Comparison of ENCODE assay signal across 9 mouse cellular contexts in the genomic region with DNA sequence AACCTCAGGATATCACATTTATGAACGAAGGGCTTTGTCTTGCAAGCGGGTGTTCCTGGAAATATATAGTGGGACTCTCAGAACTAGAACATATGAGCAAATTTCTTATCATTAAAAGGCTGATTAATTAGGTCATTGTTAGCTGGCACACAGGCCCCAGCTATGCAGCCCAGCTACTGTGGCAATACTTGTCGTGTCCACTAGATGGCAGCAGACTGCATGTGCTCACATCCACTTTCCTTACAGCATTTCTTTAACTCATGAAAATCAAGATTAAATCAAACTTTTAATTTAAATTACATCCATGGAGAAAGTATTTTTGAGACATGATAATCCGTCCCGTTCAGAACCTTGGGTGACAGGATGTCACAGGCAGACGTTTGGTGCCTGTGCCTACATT. TPM values are rescaled to one million over a fixed set of nuclear protein-coding genes. Genes with fewer than 3 reads are reported as not detected.
DNase-seq lines count a peak whose midpoint lies in the region; ATAC-seq and TF ChIP-seq lines count a peak whose summit lies in the region.
"Had no signal": no experiment of that assay in that cellular context is flagged by ENCODE, and none has a peak within 500 bp of the region (broad histone marks: within the 10 kb centered on the region; RNA-seq: fewer than 3 reads in every experiment).

No protein-coding gene starts in this region.

- H3K4me2 ChIP-seq in embryonic facial prominence, embryonic 15.5 days (replicated peaks) = no peak overlapping the region
- H3K4me2 ChIP-seq in heart, embryonic 15.5 days = no peak overlapping the region
- no peak overlapping the region for H3K4me2 ChIP-seq in lung, embryonic 16.5 days (ENCODE audit: low read depth, low read length)

- 39% methylated on average over 6 of the region's 6 CpGs for WGBS in bone marrow, adult 2 months
- WGBS in embryonic facial prominence, embryonic 15.5 days = 8% methylated on average over 6 of the region's 6 CpGs
- 9% methylated on average over 6 of the region's 6 CpGs for WGBS in heart, embryonic 15.5 days
- WGBS in lung, embryonic 16.5 days = 11% methylated on average over 6 of the region's 6 CpGs

- no peak for TF ChIP-seq POLR2A in bone marrow, adult 2 months (IDR thresholded peaks at IDR 0.05; ENCODE audit: borderline replicate concordance, control insufficient read depth, low read depth, low read length)

- peak; percentile 88 for TF ChIP-seq CTCF in bone marrow, adult 2 months (IDR thresholded peaks at IDR 0.05; ENCODE audit: control insufficient read depth, insufficient read depth, low read length)

- H3K4me3 ChIP-seq in ES-E14 (ENCODE audit: insufficient read depth in 1 of 2, low read depth in 1 of 2, low read length in 2 of 2, poor library complexity in 1 of 2, severe bottlenecking in 1 of 2) = no peak overlapping the region
- no peak overlapping the region for H3K4me3 ChIP-seq in bone marrow, adult 2 months (replicated peaks; ENCODE audit: control insufficient read depth, low read depth, low read length)
- H3K4me3 ChIP-seq in embryonic facial prominence, embryonic 15.5 days (replicated peaks) = no peak overlapping the region
- H3K4me3 ChIP-seq in heart, embryonic 15.5 days = no peak overlapping the region
- H3K4me3 ChIP-seq in lung, embryonic 16.5 days (ENCODE audit: low read length) = no peak overlapping the region
- H3K4me3 ChIP-seq: myocyte had no signal

- ATAC-seq in embryonic facial prominence, embryonic 15.5 days (ENCODE audit: insufficient number of reproducible peaks, low FRiP score, low TSS enrichment, low read depth) = no peak
- ATAC-seq in heart, embryonic 15.5 days (replicated peaks; ENCODE audit: insufficient number of reproducible peaks, insufficient read depth, low FRiP score, low read depth) = no peak
- no peak for ATAC-seq in lung, embryonic 16.5 days (ENCODE audit: low read depth)

- peaks cover 3 to 11% of the 10 kb centered on the region in 2 experiments; a peak in 2 of 4 replicates for H3K4me1 ChIP-seq in ES-E14 (ENCODE audit: control insufficient read depth in 2 of 2, insufficient read depth in 2 of 2, low read length in 2 of 2, poor library complexity in 1 of 2)
- no peaks in the 10 kb centered on the region for H3K4me1 ChIP-seq in bone marrow, adult 2 months (ENCODE audit: control insufficient read depth, insufficient read depth, low read length)
- H3K4me1 ChIP-seq in embryonic facial prominence, embryonic 15.5 days = 0 out of 2 replicates have a peak, but pooled peaks cover 3% of the 10 kb centered on the region
- peaks cover 22% of the 10 kb centered on the region for H3K4me1 ChIP-seq in heart, embryonic 15.5 days (replicated peaks)
- H3K4me1 ChIP-seq in lung, embryonic 16.5 days (replicated peaks; ENCODE audit: control insufficient read depth, insufficient read depth, low read length) = no peaks in the 10 kb centered on the region; the same call in 1 of the 2 replicates

- no peak overlapping the region for H3K27ac ChIP-seq in ES-E14 (ENCODE audit: insufficient read depth, low read depth, low read length, poor library complexity, severe bottlenecking)
- H3K27ac ChIP-seq in bone marrow, adult 2 months (ENCODE audit: control insufficient read depth, insufficient read depth, low read depth, low read length, poor library complexity) = no peak overlapping the region
- peak overlapping the region; percentile 66; the same call in 1 of the 2 replicates for H3K27ac ChIP-seq in embryonic facial prominence, embryonic 15.5 days (replicated peaks)
- H3K27ac ChIP-seq in heart, embryonic 15.5 days = peak overlapping the region; percentile 80; the same call in 1 of the 2 replicates
- 0 out of 2 replicates have a peak overlapping the region, but pooled peaks have one; percentile 26 for H3K27ac ChIP-seq in lung, embryonic 16.5 days (ENCODE audit: low read length)

- no peaks in the 10 kb centered on the region for H3K9me3 ChIP-seq in ES-E14 (ENCODE audit: control insufficient read depth, insufficient read depth, low read depth, low read length)
- H3K9me3 ChIP-seq in embryonic facial prominence, embryonic 15.5 days (replicated peaks) = no peaks in the 10 kb centered on the region
- no peaks in the 10 kb centered on the region for H3K9me3 ChIP-seq in heart, embryonic 15.5 days (replicated peaks)
- H3K9me3 ChIP-seq in lung, embryonic 16.5 days (ENCODE audit: control insufficient read depth, low read length) = no peaks in the 10 kb centered on the region

- H3K9ac ChIP-seq in ES-E14 (ENCODE audit: insufficient read depth, low read depth, low read length, poor library complexity, severe bottlenecking) = no peak overlapping the region
- H3K9ac ChIP-seq in embryonic facial prominence, embryonic 15.5 days = no peak overlapping the region
- no peak overlapping the region for H3K9ac ChIP-seq in heart, embryonic 15.5 days
- no peak overlapping the region for H3K9ac ChIP-seq in lung, embryonic 16.5 days (ENCODE audit: low read length)

- H3K36me3 ChIP-seq in ES-E14 (ENCODE audit: control insufficient read depth, insufficient read depth, low read length, poor library complexity, severe bottlenecking) = 0 out of 2 replicates have a peak, but pooled peaks cover 2% of the 10 kb centered on the region
- H3K36me3 ChIP-seq in embryonic facial prominence, embryonic 15.5 days = peaks cover 27% of the 10 kb centered on the region
- H3K36me3 ChIP-seq in heart, embryonic 15.5 days = 0 out of 2 replicates have a peak, but pooled peaks cover 10% of the 10 kb centered on the region
- H3K36me3 ChIP-seq in lung, embryonic 16.5 days (ENCODE audit: control insufficient read depth, insufficient read depth, low read length) = no peaks in the 10 kb centered on the region; the same call in 1 of the 2 replicates

- in situ Hi-C loops in ES-E14 (cut with MboI; ENCODE audit: low sequenced_read_pairs in 2 of 2, unreplicated experiment in 2 of 2) = no loop called here

- DNase-seq in ES-E14 (ENCODE audit: low read depth, low spot score) = no peak
- peak; percentile 91 for DNase-seq in layer of hippocampus, adult 11-12 months (ENCODE audit: low spot score)
- peak; percentile 77 for DNase-seq in ovary, postnatal 14 days (ENCODE audit: low spot score)
- peak; percentile 43 to 57 for DNase-seq in thymus, postnatal 36 days

- no peaks in the 10 kb centered on the region for H3K27me3 ChIP-seq in embryonic facial prominence, embryonic 15.5 days
- H3K27me3 ChIP-seq in heart, embryonic 15.5 days = no peaks in the 10 kb centered on the region
- no peaks in the 10 kb centered on the region for H3K27me3 ChIP-seq in lung, embryonic 16.5 days (ENCODE audit: control insufficient read depth, insufficient read depth, low read depth, low read length)

TF ChIP-seq in ES-E14, 5 proteins besides CTCF, POLR2A, EP300 and RAD21:
- TF ChIP-seq ZC3H11A (IDR thresholded peaks at IDR 0.05; ENCODE audit: borderline replicate concordance, low read depth, low read length) = peak; percentile 53; the same call in 1 of the 2 replicates
- no peak for TF ChIP-seq MAFK (IDR thresholded peaks at IDR 0.05; ENCODE audit: insufficient read depth, low read depth, low read length)

RNA-seq across cellular contexts. Expression of gene Adi1, which starts 24.6 kb away (rescaled TPM):
- 19.0 and 25.3 TPM in 2 replicates for total RNA-seq in ES-E14 (2012; rRNA removed)
- 7.7 and 9.3 TPM in 2 replicates for polyA plus RNA-seq in bone marrow, adult 2 months (2011; ENCODE audit: insufficient read depth, insufficient read length, low replicate concordance, missing spikeins)
- polyA plus RNA-seq in embryonic facial prominence, embryonic 15.5 days (2015; fragmentation: Nextera tagmentation; extraction: Ambion mirVana) = 63.0 and 73.3 TPM in 2 replicates
- 41.1 and 48.7 TPM in 2 replicates for polyA plus RNA-seq in heart, embryonic 15.5 days (2015; fragmentation: Nextera tagmentation; extraction: Ambion mirVana)
- 83.1 and 84.0 TPM in 2 replicates for polyA plus RNA-seq in lung, embryonic 16.5 days (2015; fragmentation: Nextera tagmentation; extraction: Ambion mirVana)

RNA-seq across cellular contexts. Expression of gene Rnaseh1, which starts 50.3 kb away (rescaled TPM):
- 29.5 and 32.8 TPM in 2 replicates for total RNA-seq in ES-E14 (2012; rRNA removed)
- 7.2 and 18.7 TPM in 2 replicates for polyA plus RNA-seq in bone marrow, adult 2 months (2011; ENCODE audit: insufficient read depth, insufficient read length, low replicate concordance, missing spikeins)
- polyA plus RNA-seq in embryonic facial prominence, embryonic 15.5 days (2015; fragmentation: Nextera tagmentation; extraction: Ambion mirVana) = 30.3 and 32.2 TPM in 2 replicates
- 17.3 and 20.4 TPM in 2 replicates for polyA plus RNA-seq in heart, embryonic 15.5 days (2015; fragmentation: Nextera tagmentation; extraction: Ambion mirVana)
- 29.6 and 30.8 TPM in 2 replicates for polyA plus RNA-seq in lung, embryonic 16.5 days (2015; fragmentation: Nextera tagmentation; extraction: Ambion mirVana)

RNA-seq across cellular contexts. Expression of gene Trappc12, which starts 50.6 kb away (rescaled TPM):
- total RNA-seq in ES-E14 (2012; rRNA removed) = 18.9 and 20.4 TPM in 2 replicates
- polyA plus RNA-seq in bone marrow, adult 2 months (2011; ENCODE audit: insufficient read depth, insufficient read length, low replicate concordance, missing spikeins) = 9.5 and 12.8 TPM in 2 replicates
- polyA plus RNA-seq in embryonic facial prominence, embryonic 15.5 days (2015; fragmentation: Nextera tagmentation; extraction: Ambion mirVana) = 38.1 and 42.3 TPM in 2 replicates
- 27.7 and 33.1 TPM in 2 replicates for polyA plus RNA-seq in heart, embryonic 15.5 days (2015; fragmentation: Nextera tagmentation; extraction: Ambion mirVana)
- polyA plus RNA-seq in lung, embryonic 16.5 days (2015; fragmentation: Nextera tagmentation; extraction: Ambion mirVana) = 40.3 and 40.6 TPM in 2 replicates

RNA-seq across cellular contexts. Expression of gene Eipr1, which starts 51.9 kb away (rescaled TPM):
- 41.5 and 43.7 TPM in 2 replicates for total RNA-seq in ES-E14 (2012; rRNA removed)
- polyA plus RNA-seq in bone marrow, adult 2 months (2011; ENCODE audit: insufficient read depth, insufficient read length, low replicate concordance, missing spikeins) = 13.7 and 21.0 TPM in 2 replicates
- polyA plus RNA-seq in embryonic facial prominence, embryonic 15.5 days (2015; fragmentation: Nextera tagmentation; extraction: Ambion mirVana) = 31.5 and 31.6 TPM in 2 replicates
- polyA plus RNA-seq in heart, embryonic 15.5 days (2015; fragmentation: Nextera tagmentation; extraction: Ambion mirVana) = 17.2 and 23.7 TPM in 2 replicates
- 27.3 and 29.4 TPM in 2 replicates for polyA plus RNA-seq in lung, embryonic 16.5 days (2015; fragmentation: Nextera tagmentation; extraction: Ambion mirVana)

Comparison
In these comparisons a context has a peak if more than half of its experiments do, and no peak if none do; other contexts are left out.
1. H3K27ac ChIP-seq: peak in embryonic facial prominence, embryonic 15.5 days (single experiment), heart, embryonic 15.5 days (single experiment) and lung, embryonic 16.5 days (single experiment); none in ES-E14 (single experiment) and bone marrow, adult 2 months (single experiment).